Mouse (Mus musculus): Measurements from ENCODE around the gene Pdss2.

The Pdss2 gene

DNA sequence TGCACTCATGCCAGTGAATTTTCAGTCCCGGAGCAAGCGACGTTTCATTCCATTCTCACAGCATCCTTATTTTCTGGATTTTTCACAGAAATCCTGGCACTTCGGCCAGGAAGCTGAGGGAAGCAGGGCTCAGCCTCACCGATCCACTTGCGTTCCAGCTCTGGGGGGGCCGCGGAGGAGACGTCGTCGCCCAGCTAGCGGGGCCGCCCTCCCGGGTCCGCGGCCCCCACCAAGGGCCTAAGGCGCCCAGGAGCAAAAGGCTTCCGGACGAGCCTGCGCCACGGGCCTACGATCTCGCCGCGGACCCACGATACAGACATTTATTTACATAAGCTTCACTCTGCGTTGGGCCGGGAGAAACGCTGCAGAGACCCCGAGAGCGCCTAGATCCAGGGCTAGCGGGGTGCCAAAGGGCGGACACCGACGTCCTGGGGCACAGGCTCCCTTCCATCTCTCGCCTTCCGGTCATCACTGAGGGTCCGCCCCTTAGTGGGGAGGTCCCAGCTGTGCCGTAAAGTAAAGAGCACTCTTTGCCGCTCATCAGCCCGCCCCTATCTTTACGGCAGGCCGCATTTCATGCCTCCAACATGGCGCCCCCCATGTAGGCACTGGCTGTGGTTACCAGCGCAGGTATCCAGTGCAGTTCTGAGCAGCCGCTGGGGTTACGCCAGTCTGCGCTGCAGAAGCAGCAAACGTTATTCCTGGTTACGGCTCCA lies at the start of gene Pdss2:
TSS of gene Pdss2 (plus strand) at position 577 of the 716 bp plus-strand sequence.
- peak; percentile 94 to 95 for DNase-seq (ENCODE audit: low spot score in 2 of 2)

DNA sequence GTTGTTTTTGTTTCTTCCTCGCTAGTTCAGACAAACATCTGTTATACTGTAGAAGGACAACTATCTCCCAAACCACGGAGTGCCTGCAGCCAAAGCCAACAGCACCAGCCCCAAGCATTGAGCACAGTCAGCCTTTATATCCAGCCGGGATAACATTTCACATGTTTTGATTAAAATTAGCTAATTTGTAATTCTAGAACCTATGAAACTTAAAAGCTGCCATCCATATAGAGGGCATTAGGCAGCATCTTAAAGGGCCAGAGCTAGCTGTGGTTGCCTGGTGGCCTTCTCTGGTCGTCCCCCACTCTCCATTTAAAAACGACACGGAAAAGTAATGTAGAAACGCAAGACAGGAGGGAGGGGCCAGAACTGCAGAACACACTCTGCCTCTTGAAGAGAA lies 49.2 kb upstream of the Pdss2 start:
- DNase-seq (ENCODE audit: low spot score in 2 of 2): no peak

- DNase-seq (ENCODE audit: low spot score in 2 of 2): no peak
These were observed 48.7 kb upstream of the Pdss2 start for GRCm38 (mm10) chr10:43172554-43172953.

DNA sequence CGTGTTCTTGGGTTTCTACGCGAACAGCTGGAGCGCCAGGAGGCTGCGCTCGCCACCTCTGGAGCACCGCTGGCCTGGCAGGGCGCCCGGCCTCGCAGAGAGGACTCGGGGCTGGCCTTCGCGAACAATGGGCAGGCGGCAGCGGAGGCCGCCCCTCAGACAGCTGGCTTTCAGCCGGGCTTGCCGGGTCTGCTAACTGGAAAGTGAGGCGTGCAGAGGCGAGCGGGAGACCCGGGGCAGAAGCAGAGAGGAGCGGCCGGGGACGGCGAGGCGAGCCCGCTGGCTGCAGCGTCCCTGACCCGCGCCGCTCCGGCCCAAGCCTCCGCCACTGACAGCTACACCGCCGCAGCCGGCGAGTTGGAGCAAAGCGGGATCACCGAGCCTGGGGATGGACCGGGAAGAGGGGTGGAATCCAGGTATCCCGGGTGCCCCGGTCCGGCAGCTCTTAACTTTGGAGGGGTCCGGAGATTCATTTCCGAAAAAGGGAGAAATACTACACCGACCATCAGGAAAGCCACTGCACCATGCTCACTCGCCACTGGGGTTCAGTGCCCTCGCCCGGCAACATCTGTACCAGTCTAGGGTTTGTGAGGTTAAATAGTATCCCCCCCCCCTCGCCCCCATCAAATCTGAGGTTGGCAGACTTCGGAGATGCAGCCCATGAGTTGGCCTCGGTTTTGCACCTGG lies 48.0 kb upstream of the Pdss2 start:
- DNase-seq (ENCODE audit: low spot score in 2 of 2): peak; percentile 47 to 55

DNA sequence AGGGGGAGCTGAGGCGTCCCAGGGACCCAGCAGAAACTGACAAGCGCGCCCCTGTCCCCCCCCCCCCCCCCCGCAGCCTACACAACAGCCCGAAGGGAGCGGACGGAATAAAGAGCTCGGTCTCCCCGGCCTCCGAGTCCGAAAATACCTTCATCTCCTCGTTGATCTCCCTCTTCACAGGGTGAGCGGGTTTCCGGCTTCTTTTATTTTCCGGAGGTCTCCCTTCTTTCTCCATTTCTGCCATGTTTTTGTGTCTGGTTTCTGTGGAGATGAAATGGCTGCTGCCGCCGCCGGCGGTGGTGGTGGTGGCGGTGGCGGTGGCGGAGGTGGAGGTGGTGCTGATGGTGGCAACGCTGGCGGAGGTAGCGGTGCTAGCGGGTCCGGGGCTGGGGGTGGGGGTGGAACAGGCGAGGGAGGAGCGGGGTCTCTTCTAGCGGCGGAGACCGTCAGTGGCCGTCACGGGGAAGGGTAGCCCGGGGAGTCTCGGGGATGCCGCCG lies 47.4 kb upstream of the Pdss2 start:
- DNase-seq (ENCODE audit: low spot score in 2 of 2): no peak

DNA sequence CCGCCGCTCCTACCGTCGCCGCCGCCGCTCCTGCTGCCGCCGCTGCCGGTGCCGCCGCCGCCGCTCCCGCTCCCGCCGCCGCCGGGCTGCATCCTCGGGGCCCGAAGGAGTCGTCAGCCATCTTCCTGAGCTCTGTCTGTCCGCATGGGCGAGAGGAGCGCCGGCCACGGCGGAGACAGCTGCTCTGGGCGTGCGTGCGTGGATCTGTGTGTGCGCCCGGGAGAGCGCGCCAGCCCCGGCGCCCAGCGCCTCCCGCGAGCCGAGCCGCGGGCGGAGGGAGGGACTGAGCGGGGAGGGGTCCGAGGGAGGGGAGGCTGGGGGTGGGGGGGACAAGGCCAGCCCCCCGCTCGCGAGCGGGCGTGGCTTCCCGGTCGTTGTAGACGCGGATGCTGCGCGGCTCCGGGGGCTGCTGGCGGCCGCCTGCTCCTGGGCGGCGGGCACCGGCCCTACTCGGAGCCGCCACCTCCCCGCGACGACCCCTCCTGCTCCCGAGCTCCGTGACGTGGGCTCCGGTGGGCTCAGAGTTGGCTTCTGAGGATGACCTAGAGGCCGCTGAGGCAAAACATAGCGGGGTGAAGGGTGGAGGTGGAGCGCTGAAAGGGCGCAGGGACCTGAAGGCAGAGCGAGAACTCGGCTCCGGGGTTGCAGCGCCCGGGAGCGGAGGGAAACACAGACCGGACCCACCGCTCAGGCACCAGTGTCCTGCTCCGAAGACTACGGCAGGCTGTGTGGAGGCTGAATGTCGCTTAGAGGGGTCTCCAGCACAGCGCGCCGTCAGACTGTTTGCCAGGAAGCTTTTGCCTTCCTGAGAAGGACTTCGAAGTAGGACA lies 46.7 kb upstream of the Pdss2 start, which contains the start of the genes Sobp and 9030612E09Rik:
TSS of gene Sobp (minus strand) at position 205 of the 830 bp plus-strand sequence.
TSS of gene 9030612E09Rik (plus strand) at position 379 of the 830 bp plus-strand sequence.
- peak; percentile 73 to 79 for DNase-seq (ENCODE audit: low spot score in 2 of 2)

DNA sequence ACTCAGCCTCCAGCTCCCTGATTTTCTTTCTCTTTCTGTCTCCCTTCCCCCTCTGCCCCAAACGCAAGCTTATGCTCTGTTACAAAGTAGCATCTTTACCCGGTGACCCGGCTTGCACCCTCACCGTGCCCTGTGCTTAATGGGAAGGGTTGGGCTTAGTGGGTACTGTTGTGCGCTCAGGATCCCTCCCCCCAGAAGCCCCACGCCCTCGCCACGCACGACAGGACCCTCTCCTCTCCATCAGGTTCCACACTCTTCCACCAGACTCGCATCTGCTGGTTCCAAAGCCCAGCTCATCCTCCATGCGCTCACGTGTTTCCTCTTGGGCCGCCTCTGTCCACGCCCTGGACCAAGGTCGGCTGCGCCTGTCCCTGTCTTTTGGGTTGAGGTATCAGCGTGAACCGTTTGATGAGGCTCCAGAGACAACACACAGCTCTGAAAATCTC lies 46.1 kb upstream of the Pdss2 start:
- DNase-seq (ENCODE audit: low spot score in 2 of 2): peak; percentile 41 to 53

DNA sequence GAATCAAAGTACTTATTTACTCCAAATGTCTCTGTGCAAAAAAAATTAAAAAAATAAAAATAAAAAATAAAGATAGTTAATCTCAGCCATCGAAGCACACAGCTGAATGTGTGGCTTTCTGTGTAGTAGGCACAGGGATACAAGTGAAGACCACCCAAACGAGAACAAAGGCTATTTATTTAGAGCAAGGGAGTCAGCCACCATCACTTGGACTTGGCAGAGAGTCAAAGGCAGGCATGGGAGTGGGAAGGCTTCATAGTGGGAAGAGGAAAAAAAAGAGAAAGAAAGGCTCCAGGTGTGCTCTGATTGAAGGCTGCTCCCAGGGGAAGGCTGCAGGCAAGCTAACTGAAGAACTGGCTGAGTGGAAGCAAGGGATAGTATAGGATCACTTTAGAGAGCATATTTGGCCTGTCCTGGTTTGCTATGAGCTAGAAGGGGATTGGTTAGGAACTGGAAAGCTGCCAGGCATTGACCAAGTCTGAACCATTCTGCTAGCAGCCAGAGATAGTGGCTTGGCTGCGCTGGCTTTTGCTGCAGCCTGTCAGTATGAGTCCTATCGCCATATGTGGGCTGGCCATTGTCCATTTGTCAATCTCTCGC lies 40.9 kb upstream of the Pdss2 start:
- no peak for DNase-seq (ENCODE audit: low spot score in 2 of 2)

GRCm38 (mm10) chr10:43200206-43200605 lies 21.1 kb upstream of the Pdss2 start:
- DNase-seq (ENCODE audit: low spot score in 2 of 2): no peak

GRCm38 (mm10) chr10:43203865-43204264 lies 17.4 kb upstream of the Pdss2 start:
- DNase-seq (ENCODE audit: low spot score in 2 of 2): no peak

DNA sequence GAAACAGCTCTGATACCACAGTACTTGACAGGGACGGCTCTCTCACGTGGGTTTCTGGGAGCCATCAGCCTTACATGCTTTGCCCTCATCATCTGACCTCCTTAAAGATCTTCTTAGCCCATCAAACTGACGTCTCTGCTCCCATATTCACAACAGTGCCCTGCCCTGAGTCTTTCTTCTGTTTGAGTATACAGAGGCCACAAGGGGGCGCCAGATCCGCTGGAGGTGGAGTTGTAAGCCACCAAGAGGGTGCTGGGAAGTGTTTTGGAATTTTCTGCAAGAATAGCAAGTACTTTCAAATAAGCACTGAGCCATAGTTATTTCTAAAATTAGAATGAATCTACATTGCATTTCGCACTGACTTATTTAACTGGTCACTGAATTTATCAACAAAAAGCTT lies 9.4 kb upstream of the Pdss2 start:
- DNase-seq (ENCODE audit: low spot score in 2 of 2): no peak

DNA sequence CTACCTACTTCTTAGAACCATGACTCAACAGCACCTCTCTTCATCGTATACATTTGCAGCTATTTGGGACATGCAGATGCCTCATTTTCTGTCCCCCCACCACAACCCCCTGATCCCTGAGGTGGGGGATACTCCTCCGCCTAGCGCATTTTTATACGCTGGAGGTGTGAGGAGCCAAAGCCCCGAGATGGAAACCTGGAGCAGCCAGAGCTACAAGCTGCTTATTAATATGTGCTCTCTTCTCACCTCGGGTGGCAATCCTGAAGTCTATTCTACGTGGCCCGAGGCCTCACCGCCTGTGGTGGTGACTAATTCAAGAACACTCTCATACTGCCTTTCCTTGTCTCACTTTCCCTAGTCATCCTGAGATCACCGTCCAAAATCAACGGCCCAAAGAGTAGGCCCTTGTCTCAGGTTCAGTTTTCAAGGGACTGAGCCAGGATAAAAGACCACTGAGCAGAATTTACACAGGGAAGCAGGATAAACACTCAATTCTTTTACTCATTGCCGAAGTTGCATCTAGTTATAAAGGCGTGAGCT lies 3.9 kb upstream of the Pdss2 start:
- no peak for DNase-seq (ENCODE audit: low spot score in 2 of 2)

- DNase-seq (ENCODE audit: low spot score in 2 of 2): peak in 1 of 2 experiments; percentile 6
These were observed 807 bp upstream of the Pdss2 start for GRCm38 (mm10) chr10:43220479-43220878.

DNA sequence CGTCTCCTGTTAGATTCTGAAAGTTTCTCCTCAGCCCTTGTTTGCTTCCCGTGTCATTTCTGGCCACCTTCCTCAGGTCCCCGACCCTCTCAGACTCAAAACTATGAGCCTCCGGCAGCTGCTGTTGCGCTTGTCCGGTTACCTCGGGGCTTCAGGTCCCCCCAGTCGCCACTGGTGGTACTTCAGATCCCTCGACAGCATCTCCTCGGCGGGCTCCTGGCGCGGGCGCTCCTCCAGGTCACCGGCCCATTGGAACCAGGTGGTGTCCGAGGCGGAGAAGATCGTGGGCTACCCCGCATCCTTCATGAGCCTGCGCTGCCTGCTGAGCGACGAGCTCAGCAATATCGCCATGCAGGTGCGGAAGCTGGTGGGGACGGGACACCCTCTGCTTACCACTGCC lies 373 bp downstream of the Pdss2 start:
- DNase-seq (ENCODE audit: low spot score in 2 of 2): no peak

DNA sequence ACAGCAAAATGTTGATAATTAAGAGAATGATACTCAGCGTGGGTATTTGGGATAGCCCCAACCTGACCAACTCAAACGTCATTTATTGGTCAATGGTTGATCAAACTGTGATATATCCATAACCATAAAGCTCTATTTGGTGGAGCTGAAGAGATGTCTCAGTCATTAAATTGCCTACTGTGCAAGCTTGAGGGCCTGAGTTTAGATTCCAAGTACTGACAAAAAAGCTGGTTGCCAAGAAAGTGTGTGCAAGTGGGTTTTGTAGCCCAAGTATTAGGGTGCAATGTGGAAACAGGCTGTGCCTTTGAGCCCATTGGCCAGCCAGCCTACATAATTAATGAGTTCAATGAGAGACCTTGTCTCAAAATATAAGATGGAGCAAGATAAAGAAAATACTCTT lies 2.1 kb downstream of the Pdss2 start:
- DNase-seq (ENCODE audit: low spot score in 2 of 2): no peak

GRCm38 (mm10) chr10:43226391-43226790 lies 5.1 kb downstream of the Pdss2 start:
- no peak for DNase-seq (ENCODE audit: low spot score in 2 of 2)

- DNase-seq (ENCODE audit: low spot score in 2 of 2): no peak
These were observed 8.0 kb downstream of the Pdss2 start for GRCm38 (mm10) chr10:43229236-43229635.

DNA sequence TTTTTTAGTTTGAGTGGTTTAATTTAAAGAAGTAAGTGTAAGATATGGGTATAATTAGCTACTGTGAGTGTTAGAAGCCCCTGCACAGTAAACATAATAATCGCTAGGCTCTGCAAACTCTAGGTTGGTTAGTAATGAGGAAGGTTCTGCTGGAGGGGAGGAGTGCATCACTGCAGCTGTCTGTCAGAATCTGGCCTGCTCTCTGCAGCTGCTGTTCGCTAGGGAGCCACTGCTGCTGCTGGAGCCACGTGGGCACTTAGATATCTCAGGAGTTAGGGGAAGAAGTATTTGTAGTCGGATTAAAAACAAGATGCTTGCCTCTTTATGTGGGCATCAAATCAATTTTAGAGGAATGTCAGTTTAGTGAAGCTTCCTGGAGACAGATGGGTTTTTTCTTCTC lies 13.2 kb downstream of the Pdss2 start:
- DNase-seq (ENCODE audit: low spot score in 2 of 2): no peak

DNA sequence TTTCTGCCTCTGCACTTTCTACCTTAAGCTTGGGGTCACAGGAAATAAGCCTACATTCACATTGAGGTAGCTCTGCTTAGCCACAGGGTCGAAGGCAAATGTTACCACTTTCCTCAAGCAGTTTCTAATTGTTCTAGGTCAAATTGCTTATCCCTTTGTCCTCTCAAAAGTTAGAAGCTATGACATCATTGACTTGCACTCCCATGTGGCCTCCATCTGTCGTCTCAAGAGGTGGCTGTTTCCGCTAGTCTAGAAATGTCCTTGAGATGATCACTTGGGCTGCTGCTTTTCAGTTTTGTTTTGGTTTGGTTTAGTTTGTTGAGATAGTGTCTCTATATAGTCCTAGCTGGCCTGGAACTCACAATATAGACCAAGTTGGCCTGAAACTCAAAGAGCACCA lies 13.7 kb downstream of the Pdss2 start:
- no peak for DNase-seq (ENCODE audit: low spot score in 2 of 2)

DNA sequence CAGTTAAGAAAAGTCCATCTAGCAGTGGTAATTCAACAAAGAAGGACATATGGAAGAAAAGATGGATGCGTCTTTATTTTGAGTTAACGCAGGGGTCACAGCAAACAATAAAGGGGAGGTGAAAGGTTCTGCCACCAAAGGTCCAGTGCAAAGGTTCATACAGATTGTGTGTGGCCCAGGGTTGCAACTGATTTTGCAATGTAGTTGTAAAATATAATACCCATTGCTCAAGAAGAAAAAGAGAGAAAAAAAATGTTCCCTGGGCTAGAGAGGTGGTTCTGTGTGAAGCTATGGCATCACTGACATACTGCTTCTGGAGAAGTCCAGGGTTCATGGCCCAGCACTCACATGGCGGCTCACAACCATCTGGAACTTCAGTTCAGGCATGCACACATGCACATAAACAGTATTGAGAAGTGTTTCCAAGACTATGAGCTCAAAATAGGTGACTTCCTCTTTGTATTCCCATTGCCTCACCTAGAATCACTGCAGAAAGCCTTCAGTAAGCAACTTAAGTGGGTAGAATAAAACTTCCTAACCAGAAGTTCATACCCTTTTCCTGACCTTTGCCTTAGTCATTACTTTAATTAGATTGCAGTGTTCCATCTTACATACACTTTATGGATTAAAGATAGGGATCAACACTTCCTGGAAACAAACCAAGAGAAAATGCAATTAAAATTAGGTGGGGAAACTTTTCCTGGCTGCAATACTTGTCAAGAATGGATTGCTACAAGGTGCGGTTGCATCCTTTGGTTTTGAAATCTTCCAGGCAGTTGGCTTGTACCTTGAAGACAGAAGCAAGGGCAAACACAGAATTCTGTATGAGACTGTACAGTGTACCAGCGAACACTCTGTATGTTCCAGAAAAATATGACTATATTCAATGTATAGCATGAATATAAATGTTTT lies 14.7 kb downstream of the Pdss2 start:
- DNase-seq (ENCODE audit: low spot score in 2 of 2): no peak
